Mouse (Mus musculus) heart, embryonic 13.5 days (tissue): Measurements from ENCODE around the gene Smad9. TPM values are rescaled to one million over a fixed set of nuclear protein-coding genes. Genes with fewer than 3 reads are reported as not detected.
"Not testable (repeated sequence)": the region's sequence is repeated elsewhere in the genome, so short reads cannot be mapped to it uniquely, and the experiment has no call there.

Source experiments
- ATAC-seq: fragments of 200-750 bp; cut with Nextera tagmentation; 2 replicates; pipeline ENCODE4 v1.8.0; 2017; ENCODE audit warnings: moderate TSS enrichment; ENCODE audit not compliant: insufficient number of reproducible peaks, low FRiP score, low TSS enrichment; ENCODE audit errors: extremely low read depth
- H3K27ac ChIP-seq: fragments of 300-500 bp; sonication (generic); replicated peaks from 2 replicates; pipeline ENCODE4 v1.5.1; 2015; ENCODE audit warnings: moderate library complexity, mild to moderate bottlenecking, inconsistent platforms
- H3K27me3 ChIP-seq: fragments of 300-500 bp; sonication (generic); replicated peaks from 2 replicates; pipeline ENCODE4 v1.6.1; 2015; ENCODE audit warnings: mild to moderate bottlenecking, inconsistent platforms
- H3K36me3 ChIP-seq: fragments of 300-500 bp; sonication (generic); 2 replicates; pipeline ENCODE4 v1.6.1; 2015; ENCODE audit warnings: mild to moderate bottlenecking, inconsistent platforms
- H3K4me1 ChIP-seq: fragments of 300-500 bp; sonication (generic); 2 replicates; pipeline ENCODE4 v1.6.1; 2015; ENCODE audit warnings: inconsistent platforms
- H3K4me2 ChIP-seq: fragments of 300-500 bp; sonication (generic); 2 replicates; pipeline ENCODE4 v1.6.1; 2015; ENCODE audit warnings: inconsistent platforms, mild to moderate bottlenecking, moderate library complexity
- H3K4me3 ChIP-seq: fragments of 300-500 bp; sonication (generic); 2 replicates; pipeline ENCODE4 v1.5.1; 2015; ENCODE audit warnings: moderate library complexity, mild to moderate bottlenecking, inconsistent platforms
- H3K9ac ChIP-seq: fragments of 300-500 bp; sonication (generic); 2 replicates; pipeline ENCODE4 v1.6.1; 2015; ENCODE audit warnings: inconsistent platforms, mild to moderate bottlenecking, moderate library complexity
- H3K9me3 ChIP-seq: fragments of 300-500 bp; sonication (generic); 2 replicates; pipeline ENCODE4 v1.6.1; 2016; ENCODE audit warnings: inconsistent platforms
- WGBS: fragments of 180-500 bp; shearing (Covaris S2); methylation state at CpG from one replicate; pipeline ENCODE4 v1.1.7; 2015; ENCODE audit warnings: mixed read lengths; 5-methylcytosine and 5-hydroxymethylcytosine counted together
- polyA plus RNA-seq: library from polyadenylated mRNA; unstranded; fragments of >200 nt; fragmentation: Nextera tagmentation; extraction: Ambion mirVana; gene quantifications from 2 replicates; pipeline ENCODE4 v1.2.1, GENCODE M21; 2015

Smad9 gene
- polyA plus RNA-seq, 1 experiment from 2014 or later, result 0.75 TPM

- H3K4me1 ChIP-seq, result peaks cover 28% of the 10 kb centered on the region
- H3K4me2 ChIP-seq, result no peak overlapping the region
- WGBS, result 75% methylated on average over 9 of the region's 9 CpGs
- H3K9ac ChIP-seq, result no peak overlapping the region
- H3K27me3 ChIP-seq, result no peaks in the 10 kb centered on the region
- no peaks in the 10 kb centered on the region for H3K36me3 ChIP-seq
- no peak for ATAC-seq
- no peak overlapping the region for H3K27ac ChIP-seq
- H3K9me3 ChIP-seq, result no peaks in the 10 kb centered on the region
- no peak overlapping the region for H3K4me3 ChIP-seq
These were observed 3.8 kb downstream of the Smad9 start for GRCm38 (mm10) chr3:54759211-54759610.

- no peak overlapping the region for H3K27ac ChIP-seq
- no peaks in the 10 kb centered on the region for H3K9me3 ChIP-seq
- H3K27me3 ChIP-seq, result no peaks in the 10 kb centered on the region
- no peak overlapping the region for H3K4me2 ChIP-seq
- 69% methylated on average over 15 of the region's 15 CpGs for WGBS
- ATAC-seq, result no peak
- H3K4me1 ChIP-seq, result peaks cover 22% of the 10 kb centered on the region
- H3K9ac ChIP-seq, result no peak overlapping the region
- no peak overlapping the region for H3K4me3 ChIP-seq
- H3K36me3 ChIP-seq, result no peaks in the 10 kb centered on the region
These were observed 5.1 kb downstream of the Smad9 start for GRCm38 (mm10) chr3:54760321-54761115.

- H3K4me2 ChIP-seq, result no peak overlapping the region
- 73% methylated on average over 1 of the region's 1 CpGs for WGBS
- H3K9ac ChIP-seq, result no peak overlapping the region
- no peaks in the 10 kb centered on the region for H3K27me3 ChIP-seq
- peaks cover 16% of the 10 kb centered on the region for H3K4me1 ChIP-seq
- no peak overlapping the region for H3K4me3 ChIP-seq
- no peak overlapping the region for H3K27ac ChIP-seq
- ATAC-seq, result no peak
- no peaks in the 10 kb centered on the region for H3K36me3 ChIP-seq
- no peaks in the 10 kb centered on the region for H3K9me3 ChIP-seq
These were observed 5.9 kb downstream of the Smad9 start for GRCm38 (mm10) chr3:54761258-54761657.

DNA sequence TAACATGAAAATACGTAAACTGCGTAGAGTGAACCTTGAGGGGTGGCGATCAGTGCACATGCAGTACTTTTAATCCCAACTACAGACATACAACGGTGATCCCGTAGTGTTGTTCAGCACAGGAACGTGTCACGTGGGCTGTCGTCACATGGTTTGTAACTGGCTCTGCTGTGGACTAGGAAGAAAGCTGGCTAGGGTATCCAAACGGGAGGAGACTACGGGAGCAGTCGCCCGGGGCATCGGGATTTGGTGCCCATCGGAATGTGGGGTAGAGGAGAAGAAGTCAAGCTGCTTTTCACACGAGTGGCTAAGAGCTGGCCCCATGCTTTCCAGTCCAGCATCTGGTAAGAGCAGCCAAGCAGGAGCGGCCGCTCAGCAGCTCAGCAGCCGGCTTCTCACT is 9.0 kb downstream of the Smad9 start:
- Histone ChIP-seq H3K9me3 (no peaks in the 10 kb centered on the region), H3K36me3 (no peaks in the 10 kb centered on the region), H3K9ac (peak overlapping the region; percentile 56; the same call in 1 of the 2 replicates), H3K4me3 (peak overlapping the region; percentile 42), H3K27ac (no peak overlapping the region; the same call in 1 of the 2 replicates), H3K4me2 (peak overlapping the region; percentile 56), H3K27me3 (no peaks in the 10 kb centered on the region), H3K4me1 (0 out of 2 replicates have a peak, but pooled peaks cover 7% of the 10 kb centered on the region)
- WGBS, result 55% methylated on average over 18 of the region's 18 CpGs
- ATAC-seq, result no peak

DNA sequence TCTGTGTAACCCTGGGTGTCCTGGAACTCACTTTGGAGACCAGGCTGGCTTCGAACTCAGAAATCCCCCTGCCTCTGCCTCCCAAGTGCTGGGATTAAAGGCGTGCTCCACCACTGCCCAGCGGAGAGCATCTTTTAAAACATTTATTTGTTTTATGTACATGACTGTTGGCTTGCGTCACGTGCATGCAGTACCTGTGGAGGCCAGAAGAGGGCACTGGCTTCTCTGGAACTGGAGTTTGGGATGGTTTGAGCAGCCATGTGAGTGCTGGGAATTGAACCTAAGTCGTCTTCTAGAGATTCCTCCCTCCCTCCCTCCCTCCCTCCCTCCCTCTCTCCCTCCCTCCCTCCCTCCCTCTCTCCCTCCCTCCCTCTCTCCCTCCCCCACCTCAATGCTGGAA is 10.1 kb downstream of the Smad9 start:
- H3K27me3 ChIP-seq, H3K36me3 ChIP-seq, H3K4me3 ChIP-seq, H3K27ac ChIP-seq, H3K4me1 ChIP-seq, H3K9me3 ChIP-seq, ATAC-seq, H3K4me2 ChIP-seq, H3K9ac ChIP-seq: not testable (repeated sequence)
- 88% methylated on average over 6 of the region's 6 CpGs for WGBS

DNA sequence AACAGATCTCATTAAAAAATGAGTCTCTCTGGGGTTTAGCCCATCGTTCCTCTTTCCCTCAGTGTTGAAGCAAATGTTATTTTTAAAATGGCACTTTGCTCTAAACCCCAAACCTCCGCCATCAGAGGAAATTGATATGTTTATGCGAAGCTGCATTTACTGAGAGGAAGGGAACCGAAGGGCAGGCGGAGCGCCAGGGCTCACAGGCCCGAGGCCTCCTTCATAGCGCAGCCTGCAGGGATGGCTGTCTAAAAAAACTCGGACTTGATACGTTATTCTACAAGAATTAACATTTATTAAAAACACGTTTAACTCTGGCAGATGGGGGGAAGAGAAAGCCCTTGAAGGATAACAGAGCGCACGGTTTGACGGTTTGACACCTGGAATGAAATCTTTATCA is 10.7 kb downstream of the Smad9 start:
- H3K4me2 ChIP-seq, result no peak overlapping the region
- H3K9ac ChIP-seq, result no peak overlapping the region
- no peaks in the 10 kb centered on the region for H3K36me3 ChIP-seq
- 67% methylated on average over 14 of the region's 14 CpGs for WGBS
- H3K9me3 ChIP-seq, result no peaks in the 10 kb centered on the region
- no peak for ATAC-seq
- 0 out of 2 replicates have a peak, but pooled peaks cover 7% of the 10 kb centered on the region for H3K4me1 ChIP-seq
- no peak overlapping the region for H3K4me3 ChIP-seq
- no peaks in the 10 kb centered on the region for H3K27me3 ChIP-seq
- no peak overlapping the region for H3K27ac ChIP-seq

- H3K4me1 ChIP-seq, result 0 out of 2 replicates have a peak, but pooled peaks cover 5% of the 10 kb centered on the region
- H3K9ac ChIP-seq, result no peak overlapping the region
- H3K27me3 ChIP-seq, result no peaks in the 10 kb centered on the region
- ATAC-seq, result no peak
- 73% methylated on average over 5 of the region's 5 CpGs for WGBS
- no peaks in the 10 kb centered on the region for H3K36me3 ChIP-seq
- no peak overlapping the region for H3K4me3 ChIP-seq
- no peak overlapping the region for H3K4me2 ChIP-seq
- no peaks in the 10 kb centered on the region for H3K9me3 ChIP-seq
- H3K27ac ChIP-seq, result no peak overlapping the region
These were observed 11.4 kb downstream of the Smad9 start for GRCm38 (mm10) chr3:54766811-54767210.

DNA sequence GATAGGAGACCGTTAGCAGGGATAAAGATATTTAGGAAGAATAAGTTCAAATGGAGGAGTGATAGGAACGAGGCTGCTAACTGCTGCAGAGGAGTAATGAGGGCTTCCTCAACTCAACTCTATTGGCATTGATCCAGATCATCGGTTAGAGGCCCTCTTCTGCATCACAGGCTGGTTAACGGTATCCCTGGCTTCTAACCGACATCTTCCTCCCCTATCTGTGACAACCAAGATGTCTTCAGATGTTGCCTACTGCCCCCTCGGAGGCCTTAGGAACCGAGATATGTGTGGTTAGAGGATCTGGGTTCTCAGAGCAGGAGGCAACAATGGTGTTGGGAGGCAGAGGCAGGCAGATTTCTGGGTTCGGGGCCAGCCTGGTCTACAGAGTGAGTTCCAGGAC is 13.2 kb downstream of the Smad9 start:
- no peak for ATAC-seq
- WGBS, result 72% methylated on average over 8 of the region's 8 CpGs
- no peak overlapping the region for H3K9ac ChIP-seq

DNA sequence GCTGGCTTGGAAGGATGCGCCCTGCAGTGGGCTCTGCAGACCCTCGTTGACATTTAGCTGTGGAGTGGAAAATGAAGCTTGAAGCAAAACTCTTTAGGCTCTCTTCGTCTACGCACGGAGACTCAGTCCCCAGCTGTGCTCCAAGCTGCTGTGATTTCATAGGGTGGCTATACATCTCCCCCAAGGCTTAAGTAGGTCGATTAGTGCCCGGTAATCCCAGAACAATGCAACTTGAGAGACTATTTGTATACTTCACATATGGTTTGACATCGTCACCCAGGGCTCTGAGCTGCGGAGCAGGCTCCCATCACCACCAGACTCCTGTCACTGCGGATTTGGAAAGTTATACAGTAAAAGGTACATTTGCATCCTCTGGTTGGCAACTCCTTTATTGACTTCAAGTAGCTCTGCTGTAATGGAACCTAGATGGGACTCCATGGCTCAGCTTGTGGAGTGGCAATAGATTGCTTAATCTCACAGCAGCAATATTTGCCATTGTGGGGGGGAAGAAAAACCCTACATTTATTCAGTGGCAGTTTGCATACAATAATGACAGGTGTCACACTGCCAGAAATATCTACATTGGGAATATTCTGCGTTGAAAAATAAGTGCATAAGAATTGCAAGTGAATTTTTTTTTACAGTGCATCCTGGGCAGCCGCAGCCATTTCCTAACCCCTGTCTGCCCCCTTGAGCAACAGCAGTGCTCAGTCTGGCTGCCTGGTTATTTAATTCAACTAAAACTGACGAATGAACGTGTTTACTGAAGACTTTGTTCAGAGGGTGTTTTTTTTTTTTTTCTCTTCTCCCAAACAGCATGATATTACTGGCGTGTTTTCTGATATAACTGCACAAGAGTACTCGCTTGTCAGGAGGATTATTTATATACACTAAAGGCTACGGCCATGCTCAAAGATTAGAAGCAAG is 14.2 kb downstream of the Smad9 start:
- Histone ChIP-seq H3K9ac (no peak overlapping the region), H3K27ac (no peak overlapping the region), H3K36me3 (peaks cover 4% of the 10 kb centered on the region; the same call in 1 of the 2 replicates), H3K4me3 (no peak overlapping the region), H3K27me3 (no peaks in the 10 kb centered on the region), H3K9me3 (peaks cover 3% of the 10 kb centered on the region; the same call in 1 of the 2 replicates), H3K4me1 (no peaks in the 10 kb centered on the region), H3K4me2 (no peak overlapping the region)
- 74% methylated on average over 17 of the region's 17 CpGs for WGBS
- ATAC-seq, result no peak

More for the DNA sequence above, 13.2 kb downstream of the Smad9 start:
- Histone ChIP-seq H3K4me3 (no peak overlapping the region), H3K36me3 (peaks cover 3% of the 10 kb centered on the region; the same call in 1 of the 2 replicates), H3K9me3 (peaks cover under 1% of the 10 kb centered on the region; the same call in 1 of the 2 replicates), H3K4me2 (no peak overlapping the region), H3K4me1 (0 out of 2 replicates have a peak, but pooled peaks cover 5% of the 10 kb centered on the region), H3K27ac (no peak overlapping the region), H3K27me3 (no peaks in the 10 kb centered on the region)

GRCm38 (mm10) chr3:54773613-54774012 is 18.2 kb downstream of the Smad9 start:
- Histone ChIP-seq H3K4me1 (peaks cover 9% of the 10 kb centered on the region), H3K9me3 (peaks cover 3% of the 10 kb centered on the region; the same call in 1 of the 2 replicates), H3K4me3 (no peak overlapping the region), H3K9ac (no peak overlapping the region), H3K27ac (no peak overlapping the region), H3K27me3 (no peaks in the 10 kb centered on the region), H3K36me3 (peaks cover 4% of the 10 kb centered on the region; the same call in 1 of the 2 replicates), H3K4me2 (no peak overlapping the region)
- 80% methylated on average over 6 of the region's 6 CpGs for WGBS
- no peak for ATAC-seq

- Histone ChIP-seq H3K4me3 (no peak overlapping the region), H3K27ac (no peak overlapping the region), H3K27me3 (no peaks in the 10 kb centered on the region), H3K4me2 (no peak overlapping the region), H3K4me1 (peaks cover 9% of the 10 kb centered on the region), H3K9me3 (peaks cover 4% of the 10 kb centered on the region), H3K9ac (no peak overlapping the region), H3K36me3 (peaks cover 9% of the 10 kb centered on the region)
- 55% methylated on average over 7 of the region's 7 CpGs for WGBS
- ATAC-seq, result no peak
These were observed 20.7 kb downstream of the Smad9 start for GRCm38 (mm10) chr3:54775989-54776631.
